Mouse (Mus musculus) WW6 (cell line): ENCODE results near the gene Gsx2.

Source experiments
- DNase-seq: peaks from one replicate; pipeline ENCODE4 v3.0.0-alpha.2; 2013; ENCODE audit warnings: low read depth, low spot score

Gene Gsx2

GRCm38 (mm10) chr5:75075383-75075941 lies at the start of gene Gsx2:
Gene Gsx2 (plus strand): TSS chr5:75075601.
- DNase-seq: no peak

- DNase-seq: no peak
These were observed 39.9 kb upstream of the Gsx2 start for GRCm38 (mm10) chr5:75035475-75035874.

GRCm38 (mm10) chr5:75039307-75039706 lies 36.1 kb upstream of the Gsx2 start:
- no peak for DNase-seq

- no peak for DNase-seq
These were observed 32.4 kb upstream of the Gsx2 start for GRCm38 (mm10) chr5:75043011-75043445.

- no peak for DNase-seq
These were observed 31.6 kb upstream of the Gsx2 start for GRCm38 (mm10) chr5:75043621-75044301.

GRCm38 (mm10) chr5:75044310-75044904 lies 31.0 kb upstream of the Gsx2 start, which contains the start of gene Chic2:
Gene Chic2 (minus strand): TSS chr5:75044774.
- no peak for DNase-seq

GRCm38 (mm10) chr5:75045371-75045770 lies 30.0 kb upstream of the Gsx2 start:
- DNase-seq: no peak

- no peak for DNase-seq
These were observed 28.6 kb upstream of the Gsx2 start for GRCm38 (mm10) chr5:75046681-75047321.

GRCm38 (mm10) chr5:75051109-75051508 lies 24.3 kb upstream of the Gsx2 start:
- no peak for DNase-seq

- no peak for DNase-seq
These were observed 12.2 kb upstream of the Gsx2 start for GRCm38 (mm10) chr5:75063177-75063576.

- no peak for DNase-seq
These were observed 8.7 kb upstream of the Gsx2 start for GRCm38 (mm10) chr5:75066715-75067114.

- DNase-seq: no peak
These were observed 8.2 kb upstream of the Gsx2 start for GRCm38 (mm10) chr5:75067125-75067756.

- no peak for DNase-seq
These were observed 5.3 kb upstream of the Gsx2 start for GRCm38 (mm10) chr5:75070132-75070531.

GRCm38 (mm10) chr5:75070656-75071375 lies 4.6 kb upstream of the Gsx2 start:
- DNase-seq: no peak

- no peak for DNase-seq
These were observed 3.5 kb upstream of the Gsx2 start for GRCm38 (mm10) chr5:75071951-75072350.

- no peak for DNase-seq
These were observed 2.9 kb upstream of the Gsx2 start for GRCm38 (mm10) chr5:75072532-75072931.

- DNase-seq: no peak
These were observed 2.2 kb upstream of the Gsx2 start for GRCm38 (mm10) chr5:75073167-75073566.

- DNase-seq: no peak
These were observed 1.7 kb upstream of the Gsx2 start for GRCm38 (mm10) chr5:75073684-75074083.

- DNase-seq: no peak
These were observed 1.3 kb upstream of the Gsx2 start for GRCm38 (mm10) chr5:75074132-75074531.

GRCm38 (mm10) chr5:75074537-75075382 lies 641 bp upstream of the Gsx2 start:
- DNase-seq: no peak
